Mouse (Mus musculus) hindbrain, embryonic 12.5 days (tissue): ENCODE data around the gene Susd6. TPM values are rescaled to one million over a fixed set of nuclear protein-coding genes. Genes with fewer than 3 reads are reported as not detected.

Experiments
- ATAC-seq: fragments of 200-750 bp; cut with Nextera tagmentation; 2 replicates; pipeline ENCODE4 v1.8.0; 2017; ENCODE audit warnings: moderate TSS enrichment; ENCODE audit not compliant: low FRiP score
- H3K27ac ChIP-seq: fragments of 300-500 bp; sonication (generic); 2 replicates; pipeline ENCODE4 v1.5.1; 2016; ENCODE audit warnings: mild to moderate bottlenecking
- H3K27me3 ChIP-seq: fragments of 300-500 bp; sonication (generic); 2 replicates; pipeline ENCODE4 v1.6.1; 2016; ENCODE audit warnings: mild to moderate bottlenecking
- H3K36me3 ChIP-seq: fragments of 300-500 bp; sonication (generic); 2 replicates; pipeline ENCODE4 v1.6.1; 2016; ENCODE audit warnings: mild to moderate bottlenecking
- H3K4me1 ChIP-seq: fragments of 300-500 bp; sonication (generic); 2 replicates; pipeline ENCODE4 v1.6.1; 2016
- H3K4me2 ChIP-seq: fragments of 300-500 bp; sonication (generic); replicated peaks from 2 replicates; pipeline ENCODE4 v1.6.1; 2016; ENCODE audit warnings: mild to moderate bottlenecking
- H3K4me3 ChIP-seq: fragments of 300-500 bp; sonication (generic); 2 replicates; pipeline ENCODE4 v1.5.1; 2016; ENCODE audit warnings: mild to moderate bottlenecking
- H3K9ac ChIP-seq: fragments of 300-500 bp; sonication (generic); 2 replicates; pipeline ENCODE4 v1.6.1; 2016; ENCODE audit warnings: mild to moderate bottlenecking, moderate library complexity
- H3K9me3 ChIP-seq: fragments of 300-500 bp; sonication (generic); replicated peaks from 2 replicates; pipeline ENCODE4 v1.6.1; 2016; ENCODE audit warnings: mild to moderate bottlenecking
- WGBS: fragments of 180-500 bp; shearing (Covaris S2); methylation state at CpG from one replicate; pipeline ENCODE4 v1.1.7; 2016; 5-methylcytosine and 5-hydroxymethylcytosine counted together
- polyA plus RNA-seq: library from polyadenylated mRNA; unstranded; fragments of >200 nt; fragmentation: Nextera tagmentation; extraction: Ambion mirVana; gene quantifications from 2 replicates; pipeline ENCODE4 v1.2.1, GENCODE M21; 2016

Susd6 gene
- polyA plus RNA-seq, 1 experiment from 2014 or later: 18.8 TPM

DNA sequence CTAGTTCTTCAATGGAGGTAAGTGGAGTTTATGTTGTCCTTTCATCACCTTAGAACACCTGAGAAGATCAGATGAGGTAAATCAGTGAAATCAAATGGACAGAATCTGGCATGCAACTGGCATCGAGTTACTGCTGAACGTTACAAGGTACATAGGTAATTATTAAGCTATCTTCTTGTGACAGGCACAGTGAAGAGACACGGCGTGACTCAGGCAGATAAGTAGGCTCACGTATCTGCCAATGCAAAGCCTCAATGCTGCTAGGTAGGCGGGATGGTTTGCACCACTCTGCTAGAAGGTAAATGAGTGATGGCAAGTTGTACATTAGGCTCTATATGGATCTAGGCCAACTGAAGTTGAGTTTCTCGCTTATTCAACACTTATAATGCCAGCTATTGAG is 139.8 kb downstream of the Susd6 start:
- Histone ChIP-seq H3K4me1 (no peaks in the 10 kb centered on the region), H3K9me3 (no peaks in the 10 kb centered on the region), H3K27me3 (no peaks in the 10 kb centered on the region), H3K9ac (no peak overlapping the region), H3K27ac (no peak overlapping the region), H3K4me2 (no peak overlapping the region), H3K4me3 (no peak overlapping the region), H3K36me3 (no peaks in the 10 kb centered on the region)
- no peak for ATAC-seq
- 87% methylated on average over 7 of the region's 7 CpGs for WGBS

Other genes with a start within 250 kb of the Susd6 start
- 29.0 and 30.1 TPM in 2 replicates for gene Slc39a9, start 146.6 kb upstream of the Susd6 start, polyA plus RNA-seq
- 259 and 299 TPM in 2 replicates for gene Erh, start 146.2 kb upstream of the Susd6 start, polyA plus RNA-seq
- gene Plekhd1, start 97.9 kb upstream of the Susd6 start, polyA plus RNA-seq: 1.7 and 2.0 TPM in 2 replicates
- gene Ccdc177, start 29.8 kb upstream of the Susd6 start, polyA plus RNA-seq: 5.9 and 6.7 TPM in 2 replicates
- 587 and 684 TPM in 2 replicates for gene Srsf5, start 155.0 kb downstream of the Susd6 start, polyA plus RNA-seq
- gene Slc10a1, start 178.2 kb downstream of the Susd6 start, polyA plus RNA-seq: 0.45 and 0.65 TPM in 2 replicates
- 19.4 and 22.6 TPM in 2 replicates for gene Smoc1, start 236.3 kb downstream of the Susd6 start, polyA plus RNA-seq